Mouse (Mus musculus) gonadal fat pad, adult 2 months (tissue): ENCODE results near the gene Grasp. TPM values are rescaled to one million over a fixed set of nuclear protein-coding genes. Genes with fewer than 3 reads are reported as not detected.

Experiments used
- DNase-seq: peaks from one replicate; pipeline ENCODE4 v3.0.0-alpha.2; 2012; ENCODE audit warnings: low read depth
- polyA plus RNA-seq: library from polyadenylated mRNA; depleted of rRNA; stranded (reverse); fragments of >200 nt; gene quantifications from 2 replicates; pipeline ENCODE4 v1.2.3, GENCODE M21; 2012; rRNA removed

Gene Grasp
- polyA plus RNA-seq, 1 experiment, result 6.9 TPM

- no peak for DNase-seq
Measured at GRCm38 (mm10) chr15:101274380-101274779, 50.4 kb downstream of the Grasp start.

- DNase-seq, result no peak
Measured at GRCm38 (mm10) chr15:101277351-101277899, 53.4 kb downstream of the Grasp start.

- no peak for DNase-seq
Measured at GRCm38 (mm10) chr15:101278589-101278988, 54.6 kb downstream of the Grasp start.

GRCm38 (mm10) chr15:101279430-101279999, 55.5 kb downstream of the Grasp start:
- no peak for DNase-seq

Other genes starting within 250 kb of the Grasp start
- gene Gm47841, start 176.8 kb upstream of the Grasp start, polyA plus RNA-seq, result 0.47 TPM in 1 of 2 replicates, not detected in the other
- 4.8 and 5.1 TPM in 2 replicates for gene Fignl2, start 145.6 kb upstream of the Grasp start, polyA plus RNA-seq
- not detected in 2 replicates for gene Ankrd33, start 108.4 kb upstream of the Grasp start, polyA plus RNA-seq
- 45.9 and 52.0 TPM in 2 replicates for gene Acvrl1, start 95.7 kb upstream of the Grasp start, polyA plus RNA-seq
- 32.7 and 35.4 TPM in 2 replicates for gene Acvr1b, start 50.1 kb upstream of the Grasp start, polyA plus RNA-seq
- 18.2 and 36.9 TPM in 2 replicates for gene Nr4a1, start 30.1 kb downstream of the Grasp start, polyA plus RNA-seq
- 36.8 and 42.7 TPM in 2 replicates for gene Atg101, start 60.1 kb downstream of the Grasp start, polyA plus RNA-seq
- gene 6030408B16Rik, start 69.0 kb downstream of the Grasp start, polyA plus RNA-seq, result 10.3 and 11.5 TPM in 2 replicates
- gene Krt80, start 146.0 kb downstream of the Grasp start, polyA plus RNA-seq, result 4.2 and 5.1 TPM in 2 replicates
- gene Krt7, start 186.9 kb downstream of the Grasp start, polyA plus RNA-seq, result 20.0 and 23.0 TPM in 2 replicates
- gene Krt87, start 214.6 kb downstream of the Grasp start, polyA plus RNA-seq, result 0.22 TPM in 1 of 2 replicates, not detected in the other
- gene Krt88, start 223.6 kb downstream of the Grasp start, polyA plus RNA-seq, result 0.14 and 0.38 TPM in 2 replicates
- gene Krt81, start 239.6 kb downstream of the Grasp start, polyA plus RNA-seq, result not detected in 2 replicates
- gene Krt86, start 249.3 kb downstream of the Grasp start, polyA plus RNA-seq, result not detected in 2 replicates